Mouse (Mus musculus) ovary, postnatal 36 days (tissue): Measurements from ENCODE around the gene Pla2g12b.

Source experiments
- DNase-seq: peaks from one replicate; pipeline ENCODE4 v3.0.0; 2022; ENCODE audit warnings: low spot score, mixed read lengths

Pla2g12b gene

GRCm38 (mm10) chr10:59467297-59467696 lies 63.8 kb downstream of the Pla2g12b start:
- DNase-seq, result no peak

GRCm38 (mm10) chr10:59470451-59470850 lies 67.0 kb downstream of the Pla2g12b start:
- no peak for DNase-seq
